Mouse (Mus musculus): ENCODE data around the gene Col26a1.
"Not testable (repeated sequence)": the region's sequence is repeated elsewhere in the genome, so short reads cannot be mapped to it uniquely, and the experiment has no call there.

The Col26a1 gene

GRCm38 (mm10) chr5:136752104-136752503 is 130.9 kb downstream of the Col26a1 start:
- no peak for DNase-seq (ENCODE audit: low spot score)

GRCm38 (mm10) chr5:136746596-136746995 is 136.4 kb downstream of the Col26a1 start:
- DNase-seq (ENCODE audit: low spot score): no peak

- DNase-seq (ENCODE audit: low spot score): no peak
Measured at GRCm38 (mm10) chr5:136738918-136739317, 144.1 kb downstream of the Col26a1 start.

GRCm38 (mm10) chr5:136726271-136726670 is 156.7 kb downstream of the Col26a1 start:
- not testable (repeated sequence) for DNase-seq (ENCODE audit: low spot score)

GRCm38 (mm10) chr5:136721596-136721995 is 161.4 kb downstream of the Col26a1 start:
- no peak for DNase-seq (ENCODE audit: low spot score)

GRCm38 (mm10) chr5:136718656-136719055 is 164.4 kb downstream of the Col26a1 start:
- DNase-seq (ENCODE audit: low spot score): no peak

- DNase-seq (ENCODE audit: low spot score): no peak
Measured at GRCm38 (mm10) chr5:136717573-136717854, 165.5 kb downstream of the Col26a1 start.

- no peak for DNase-seq (ENCODE audit: low spot score)
Measured at GRCm38 (mm10) chr5:136716696-136717572, 166.1 kb downstream of the Col26a1 start.

- DNase-seq (ENCODE audit: low spot score): peak; percentile 85
Measured at GRCm38 (mm10) chr5:136714879-136715278, 168.1 kb downstream of the Col26a1 start.

GRCm38 (mm10) chr5:136714232-136714875 is 168.7 kb downstream of the Col26a1 start:
- no peak for DNase-seq (ENCODE audit: low spot score)

- DNase-seq (ENCODE audit: low spot score): no peak
Measured at GRCm38 (mm10) chr5:136710742-136711141, 172.3 kb downstream of the Col26a1 start.

GRCm38 (mm10) chr5:136708116-136708515 is 174.9 kb downstream of the Col26a1 start:
- no peak for DNase-seq (ENCODE audit: low spot score)

- peak; percentile 92 for DNase-seq (ENCODE audit: low spot score)
Measured at GRCm38 (mm10) chr5:136706803-136707202, 176.2 kb downstream of the Col26a1 start.

GRCm38 (mm10) chr5:136705532-136705931 is 177.5 kb downstream of the Col26a1 start:
- DNase-seq (ENCODE audit: low spot score): no peak

- DNase-seq (ENCODE audit: low spot score): no peak
Measured at GRCm38 (mm10) chr5:136704151-136704550, 178.9 kb downstream of the Col26a1 start.

- peak; percentile 55 for DNase-seq (ENCODE audit: low spot score)
Measured at GRCm38 (mm10) chr5:136703751-136704150, 179.3 kb downstream of the Col26a1 start.

GRCm38 (mm10) chr5:136702159-136702725 is 180.8 kb downstream of the Col26a1 start:
- DNase-seq (ENCODE audit: low spot score): peak; percentile 8

- DNase-seq (ENCODE audit: low spot score): no peak
Measured at GRCm38 (mm10) chr5:136697618-136698017, 185.4 kb downstream of the Col26a1 start.

- DNase-seq (ENCODE audit: low spot score): no peak
Measured at GRCm38 (mm10) chr5:136696516-136696915, 186.5 kb downstream of the Col26a1 start.

GRCm38 (mm10) chr5:136694976-136695375 is 188.0 kb downstream of the Col26a1 start:
- DNase-seq (ENCODE audit: low spot score): no peak

- no peak for DNase-seq (ENCODE audit: low spot score)
Measured at GRCm38 (mm10) chr5:136693418-136693817, 189.6 kb downstream of the Col26a1 start.

- DNase-seq (ENCODE audit: low spot score): no peak
Measured at GRCm38 (mm10) chr5:136692784-136693183, 190.2 kb downstream of the Col26a1 start, which contains the start of gene Myl10. Gene Myl10 (plus strand): TSS chr5:136693146.

All from embryo, embryonic 10 days (tissue).